Mouse (Mus musculus): ENCODE measurements around the gene Sstr2.

DNA sequence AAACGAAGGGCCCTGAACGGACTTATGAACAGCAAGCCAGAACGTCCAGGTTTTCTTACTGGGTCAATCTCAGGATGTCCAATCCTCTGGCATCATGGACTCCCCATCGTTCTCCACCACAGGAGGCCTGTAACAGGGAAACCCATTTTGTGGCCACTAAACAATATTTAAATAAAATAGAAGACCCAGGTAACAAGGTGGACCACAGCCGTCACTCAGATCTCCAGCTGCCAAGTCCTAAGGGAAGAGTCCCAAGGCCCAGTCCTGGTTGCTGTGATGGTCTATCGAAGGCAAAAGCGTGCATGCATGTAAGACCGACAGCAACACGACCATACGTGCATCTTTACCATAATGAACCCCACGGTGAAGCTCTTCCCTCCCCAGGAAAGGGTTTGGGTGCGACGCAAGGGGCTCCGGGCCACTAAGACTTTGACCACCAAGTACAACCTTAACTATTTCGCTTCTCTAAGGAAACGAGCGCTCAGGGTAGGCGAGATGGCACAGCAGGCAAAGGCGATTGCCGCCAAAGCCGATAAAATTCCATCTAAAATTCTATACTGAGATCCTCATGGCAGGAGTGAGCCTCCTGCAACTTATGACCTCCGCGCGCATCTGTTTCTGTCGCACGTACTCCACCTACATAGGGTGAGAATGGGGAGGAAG is 29.7 kb downstream of the Sstr2 start, which contains the start of gene Cog1:
- TF ChIP-seq POLR2A (IDR thresholded peaks at IDR 0.05; ENCODE audit: low read depth, low read length) (no peak), CTCF (IDR thresholded peaks at IDR 0.05; ENCODE audit: extremely low read depth, insufficient read depth, insufficient read length, insufficient replicate concordance) (no peak)
